Mouse (Mus musculus) cortical plate, adult 2 months (tissue): ENCODE data around the gene Gm2115.

ENCODE experiments used
- CTCF ChIP-seq: fragments of 200-500 bp; IDR thresholded peaks from 2 replicates; pipeline ENCODE4 v1.5.1; 2011; ENCODE audit warnings: mild to moderate bottlenecking, control low read depth, low read length; ENCODE audit not compliant: insufficient read depth; ENCODE audit errors: extremely low read depth
- POLR2A ChIP-seq: fragments of 200-500 bp; IDR thresholded peaks from 2 replicates; pipeline ENCODE4 v1.6.1; 2011; ENCODE audit warnings: mild to moderate bottlenecking, low read length, control low read depth; ENCODE audit not compliant: insufficient read depth; ENCODE audit errors: extremely low read depth

DNA sequence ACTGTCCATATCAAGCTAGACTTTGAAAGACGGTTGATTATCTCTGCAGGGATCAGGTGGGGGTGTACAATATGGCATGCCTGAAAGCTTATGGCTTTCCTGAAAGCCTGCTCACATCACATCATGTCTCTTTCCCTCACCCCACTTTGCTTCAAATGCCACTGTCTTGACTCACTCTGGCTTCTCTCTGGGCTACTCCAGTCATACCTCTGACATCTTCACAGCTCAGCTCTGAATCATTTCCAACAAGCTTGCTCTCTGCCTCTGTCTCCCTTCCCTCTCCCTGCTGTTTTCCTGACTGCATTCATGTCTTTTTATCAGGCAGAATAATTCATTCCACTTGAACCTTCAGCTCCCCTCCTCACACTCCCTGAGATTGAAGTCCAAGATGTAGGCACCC, 7.4 kb upstream of the Gm2115 start:
- TF ChIP-seq CTCF = no peak
- no peak for TF ChIP-seq POLR2A
